Mouse (Mus musculus) 3134 (cell line): ENCODE measurements around the gene Slc13a2.

Experiments
- DNase-seq: peaks from one replicate; pipeline ENCODE4 v3.0.0-alpha.2; 2011; ENCODE audit warnings: low spot score; ENCODE audit not compliant: insufficient read length; ENCODE audit errors: extremely low read depth

Slc13a2 gene

GRCm38 (mm10) chr11:78358330-78359007 is 63.5 kb downstream of the Slc13a2 start:
- no peak for DNase-seq

GRCm38 (mm10) chr11:78355471-78356238 is 66.4 kb downstream of the Slc13a2 start:
- no peak for DNase-seq

- no peak for DNase-seq
Measured at GRCm38 (mm10) chr11:78354905-78355304, 67.1 kb downstream of the Slc13a2 start.

- no peak for DNase-seq
Measured at GRCm38 (mm10) chr11:78353081-78353480, 68.9 kb downstream of the Slc13a2 start.

- DNase-seq = no peak
Measured at GRCm38 (mm10) chr11:78349441-78350358, 72.3 kb downstream of the Slc13a2 start.

- DNase-seq = no peak
Measured at GRCm38 (mm10) chr11:78348474-78348873, 73.5 kb downstream of the Slc13a2 start.

- DNase-seq = no peak
Measured at GRCm38 (mm10) chr11:78347908-78348307, 74.1 kb downstream of the Slc13a2 start.
